Mouse (Mus musculus) neural tube, embryonic 14.5 days (tissue): ENCODE measurements around the gene Thap2. TPM values are rescaled to one million over a fixed set of nuclear protein-coding genes. Genes with fewer than 3 reads are reported as not detected.

Source experiments
- ATAC-seq: fragments of 200-750 bp; cut with Nextera tagmentation; 2 replicates; pipeline ENCODE4 v1.8.0; 2017; ENCODE audit warnings: low read depth, mild to moderate bottlenecking, moderate TSS enrichment, moderate library complexity
- H3K27ac ChIP-seq: fragments of 300-500 bp; sonication (generic); 2 replicates; pipeline ENCODE4 v1.5.1; 2014; ENCODE audit warnings: low read depth, mild to moderate bottlenecking, control low read depth, low read length, moderate library complexity, mixed read lengths
- H3K27me3 ChIP-seq: fragments of 300-500 bp; sonication (generic); 2 replicates; pipeline ENCODE4 v1.6.1; 2014; ENCODE audit warnings: low read length; ENCODE audit not compliant: control insufficient read depth, insufficient read depth
- H3K36me3 ChIP-seq: fragments of 300-500 bp; sonication (generic); 2 replicates; pipeline ENCODE4 v1.6.1; 2014; ENCODE audit warnings: low read length, mixed read lengths; ENCODE audit not compliant: control insufficient read depth, insufficient read depth
- H3K4me1 ChIP-seq: fragments of 300-500 bp; sonication (generic); 2 replicates; pipeline ENCODE4 v1.6.1; 2014; ENCODE audit warnings: low read length; ENCODE audit not compliant: control insufficient read depth, insufficient read depth
- H3K4me2 ChIP-seq: fragments of 300-500 bp; sonication (generic); 2 replicates; pipeline ENCODE4 v1.6.1; 2014; ENCODE audit warnings: mild to moderate bottlenecking, low read depth, low read length, control low read depth
- H3K4me3 ChIP-seq: fragments of 300-500 bp; sonication (generic); 2 replicates; pipeline ENCODE4 v1.5.1; 2014; ENCODE audit warnings: low read depth, low read length, control low read depth, mixed read lengths
- H3K9ac ChIP-seq: fragments of 300-500 bp; sonication (generic); replicated peaks from 2 replicates; pipeline ENCODE4 v1.6.1; 2014; ENCODE audit warnings: low read depth, mild to moderate bottlenecking, control low read depth, low read length, mixed read lengths
- H3K9me3 ChIP-seq: fragments of 300-500 bp; sonication (generic); 2 replicates; pipeline ENCODE4 v1.6.1; 2016; ENCODE audit warnings: low read length; ENCODE audit not compliant: control insufficient read depth
- WGBS: fragments of 180-500 bp; shearing (Covaris S2); extraction: QIAGEN DNeasy Blood & Tissue Kit; methylation state at CpG from one replicate; pipeline ENCODE4 v1.1.7; 2014; 5-methylcytosine and 5-hydroxymethylcytosine counted together
- polyA plus RNA-seq: library from polyadenylated mRNA; unstranded; fragments of >200 nt; fragmentation: Nextera tagmentation; extraction: Ambion mirVana; gene quantifications from 2 replicates; pipeline ENCODE4 v1.2.1, GENCODE M21; 2014

Gene Thap2
- polyA plus RNA-seq, 1 experiment from 2014 or later = 25.9 TPM

DNA sequence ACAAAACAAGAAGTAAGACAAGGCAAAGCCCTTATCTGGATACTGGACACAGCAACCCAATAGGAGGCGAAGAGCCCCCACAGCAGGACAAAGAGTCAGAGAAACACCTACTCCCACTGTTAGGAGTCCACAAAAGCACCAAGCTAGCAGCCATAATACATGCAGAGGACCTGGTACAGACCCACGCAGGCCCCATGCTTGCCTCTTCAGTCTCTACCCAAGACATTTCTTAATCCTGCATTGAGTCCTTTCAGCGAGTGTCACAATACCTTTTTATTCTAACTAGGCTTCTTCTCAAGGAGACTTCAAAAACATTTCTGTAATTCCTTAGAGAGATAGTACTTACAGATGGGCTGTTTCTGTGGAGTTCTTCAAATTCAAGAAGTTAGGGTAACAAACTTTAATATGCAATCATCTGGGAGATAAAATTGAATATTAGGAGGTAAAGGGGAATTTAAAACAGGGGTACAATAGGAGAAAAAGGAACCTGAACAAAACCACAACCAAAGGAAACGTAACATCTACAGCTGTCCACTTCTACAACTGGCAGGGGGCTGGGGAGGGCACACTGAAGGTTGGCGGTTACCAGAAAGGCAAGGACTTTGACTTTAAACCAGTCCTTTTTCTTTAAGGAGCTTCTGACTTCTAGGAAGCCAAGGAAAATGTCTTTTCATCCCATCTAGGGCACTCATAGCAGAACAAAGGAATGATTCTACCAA lies 62.8 kb downstream of the Thap2 start:
- H3K36me3 ChIP-seq = no peaks in the 10 kb centered on the region
- no peaks in the 10 kb centered on the region for H3K4me1 ChIP-seq
- no peaks in the 10 kb centered on the region for H3K27me3 ChIP-seq
- H3K9me3 ChIP-seq = no peaks in the 10 kb centered on the region
- H3K4me3 ChIP-seq = no peak overlapping the region
- no peak overlapping the region for H3K9ac ChIP-seq
- H3K27ac ChIP-seq = no peak overlapping the region
- no peak overlapping the region for H3K4me2 ChIP-seq
- 84% methylated on average over 5 of the region's 5 CpGs for WGBS
- no peak for ATAC-seq

Other genes with a start within 250 kb of the Thap2 start
- 0.30 and 0.42 TPM in 2 replicates for gene Tph2, start 199.4 kb downstream of the Thap2 start, polyA plus RNA-seq
- 32.3 and 38.0 TPM in 2 replicates for gene Tbc1d15, start 133.0 kb downstream of the Thap2 start, polyA plus RNA-seq
- gene Rab21, start 68.8 kb downstream of the Thap2 start, polyA plus RNA-seq = 13.8 and 15.4 TPM in 2 replicates
- 39.3 and 42.1 TPM in 2 replicates for gene Tmem19, start 21.9 kb downstream of the Thap2 start, polyA plus RNA-seq
- 26.6 and 31.3 TPM in 2 replicates for gene Zfc3h1, start 516 bp upstream of the Thap2 start, polyA plus RNA-seq
- gene A930009A15Rik, start 185.5 kb upstream of the Thap2 start, polyA plus RNA-seq = 0.35 and 0.36 TPM in 2 replicates
- gene Lgr5, start 203.3 kb upstream of the Thap2 start, polyA plus RNA-seq = 3.0 and 5.3 TPM in 2 replicates